Mouse (Mus musculus): ENCODE data around the gene Arl4c. TPM values are rescaled to one million over a fixed set of nuclear protein-coding genes. Genes with fewer than 3 reads are reported as not detected.

Arl4c gene
- total RNA-seq, 2 experiments from 2014 or later: 0.48 to 0.56 TPM

- TF ChIP-seq CTCF (IDR thresholded peaks at IDR 0.05): no peak
- Histone ChIP-seq H3K27ac (no peak overlapping the region), H3K4me3 (no peak overlapping the region)
- DNase-seq: no peak
- intact Hi-C loops (cut with DNase I): no loop called here
Observed at GRCm38 (mm10) chr1:88668353-88668752, 33.7 kb downstream of the Arl4c start.

- intact Hi-C loops (cut with DNase I): no loop called here
- no peak for TF ChIP-seq CTCF (IDR thresholded peaks at IDR 0.05)
- no peak for DNase-seq
- no peak overlapping the region for H3K4me3 ChIP-seq
- H3K27ac ChIP-seq: no peak overlapping the region
Observed at GRCm38 (mm10) chr1:88664623-88665022, 37.4 kb downstream of the Arl4c start.

- intact Hi-C loops (cut with DNase I): no loop called here
- H3K27ac ChIP-seq: no peak overlapping the region
- TF ChIP-seq CTCF (IDR thresholded peaks at IDR 0.05): no peak
Observed at GRCm38 (mm10) chr1:88662736-88663135, 39.3 kb downstream of the Arl4c start.

GRCm38 (mm10) chr1:88661209-88661608 lies 40.8 kb downstream of the Arl4c start:
- intact Hi-C loops (cut with DNase I): no loop called here
- Histone ChIP-seq H3K27ac (no peak overlapping the region), H3K4me3 (no peak overlapping the region)
- no peak for TF ChIP-seq CTCF (IDR thresholded peaks at IDR 0.05)
- no peak for DNase-seq

More at GRCm38 (mm10) chr1:88662736-88663135, 39.3 kb downstream of the Arl4c start:
- H3K4me3 ChIP-seq: no peak overlapping the region
- DNase-seq: no peak

GRCm38 (mm10) chr1:88658290-88658857 lies 43.6 kb downstream of the Arl4c start:
- peak; percentile 19 for DNase-seq
- no peak for TF ChIP-seq CTCF (IDR thresholded peaks at IDR 0.05)
- H3K27ac ChIP-seq: no peak overlapping the region
- intact Hi-C loops (cut with DNase I): no loop called here
- no peak overlapping the region for H3K4me3 ChIP-seq

GRCm38 (mm10) chr1:88656096-88656480 lies 45.9 kb downstream of the Arl4c start:
- intact Hi-C loops (cut with DNase I): no loop called here
- no peak for TF ChIP-seq CTCF (IDR thresholded peaks at IDR 0.05)
- no peak for DNase-seq
- Histone ChIP-seq H3K27ac (no peak overlapping the region), H3K4me3 (no peak overlapping the region)

GRCm38 (mm10) chr1:88655473-88656095 lies 46.4 kb downstream of the Arl4c start:
- no peak overlapping the region for H3K27ac ChIP-seq
- intact Hi-C loops (cut with DNase I): no loop called here
- no peak for TF ChIP-seq CTCF (IDR thresholded peaks at IDR 0.05)
- DNase-seq: no peak
- no peak overlapping the region for H3K4me3 ChIP-seq

- intact Hi-C loops (cut with DNase I): no loop called here
- TF ChIP-seq CTCF (IDR thresholded peaks at IDR 0.05): no peak
- H3K4me3 ChIP-seq: no peak overlapping the region
- H3K27ac ChIP-seq: no peak overlapping the region
- peak; percentile 33 for DNase-seq
Observed at GRCm38 (mm10) chr1:88654521-88655472, 47.2 kb downstream of the Arl4c start.

GRCm38 (mm10) chr1:88653614-88654520 lies 48.2 kb downstream of the Arl4c start:
- no peak overlapping the region for H3K27ac ChIP-seq
- no peak for TF ChIP-seq CTCF (IDR thresholded peaks at IDR 0.05)
- DNase-seq: no peak
- no peak overlapping the region for H3K4me3 ChIP-seq
- intact Hi-C loops (cut with DNase I): no loop called here

- DNase-seq: no peak
- H3K27ac ChIP-seq: no peak overlapping the region
- no peak overlapping the region for H3K4me3 ChIP-seq
- intact Hi-C loops (cut with DNase I): no loop called here
- TF ChIP-seq CTCF (IDR thresholded peaks at IDR 0.05): no peak
Observed at GRCm38 (mm10) chr1:88652682-88653081, 49.3 kb downstream of the Arl4c start.

GRCm38 (mm10) chr1:88651668-88652067 lies 50.4 kb downstream of the Arl4c start:
- no peak for TF ChIP-seq CTCF (IDR thresholded peaks at IDR 0.05)
- no peak overlapping the region for H3K27ac ChIP-seq
- intact Hi-C loops (cut with DNase I): no loop called here
- H3K4me3 ChIP-seq: no peak overlapping the region
- no peak for DNase-seq

GRCm38 (mm10) chr1:88648742-88649141 lies 53.3 kb downstream of the Arl4c start:
- Histone ChIP-seq H3K4me3 (no peak overlapping the region), H3K27ac (no peak overlapping the region)
- intact Hi-C loops (cut with DNase I): no loop called here
- no peak for DNase-seq
- no peak for TF ChIP-seq CTCF (IDR thresholded peaks at IDR 0.05)
